ENCODE assay signal across 8 mouse cellular contexts in genomic region chr17:57274686-57275085, GRCm38 (mm10). TPM values are rescaled to one million over a fixed set of nuclear protein-coding genes. Genes with fewer than 3 reads are reported as not detected.
DNase-seq lines count a peak whose midpoint lies in the region; ATAC-seq lines count a peak whose summit lies in the region.

No protein-coding gene starts in this region.

- peaks cover 20% of the 10 kb centered on the region; the same call in 1 of the 2 replicates for H3K27me3 ChIP-seq in kidney, embryonic 15.5 days
- peaks cover 21% of the 10 kb centered on the region for H3K27me3 ChIP-seq in intestine, embryonic 14.5 days (replicated peaks; ENCODE audit: control insufficient read depth, insufficient read depth, low read length)
- H3K27me3 ChIP-seq in neural tube, embryonic 13.5 days, result peaks cover 55% of the 10 kb centered on the region

- peak overlapping the region; percentile 82 for H3K4me2 ChIP-seq in kidney, embryonic 15.5 days
- H3K4me2 ChIP-seq in intestine, embryonic 14.5 days (ENCODE audit: low read length), result peak overlapping the region; percentile 81
- H3K4me2 ChIP-seq in neural tube, embryonic 13.5 days, result peak overlapping the region; percentile 64

- WGBS in kidney, embryonic 15.5 days, result 6% methylated on average over 15 of the region's 15 CpGs
- WGBS in intestine, embryonic 14.5 days, result 7% methylated on average over 15 of the region's 15 CpGs
- 5% methylated on average over 15 of the region's 15 CpGs for WGBS in neural tube, embryonic 13.5 days

- no peaks in the 10 kb centered on the region for H3K36me3 ChIP-seq in kidney, embryonic 15.5 days
- H3K36me3 ChIP-seq in intestine, embryonic 14.5 days (ENCODE audit: control insufficient read depth, insufficient read depth, low read length), result no peaks in the 10 kb centered on the region
- no peaks in the 10 kb centered on the region for H3K36me3 ChIP-seq in neural tube, embryonic 13.5 days

- intact Hi-C loops in left cerebral cortex, postnatal 10 days (cut with DNase I), result no loop called here

- no peak for DNase-seq in kidney, postnatal 25 days
- DNase-seq in intestine, embryonic 14.5 days (ENCODE audit: low spot score), result no peak
- no peak for DNase-seq in T-cell, adult 2 months (ENCODE audit: low spot score)
- no peak for DNase-seq in left cerebral cortex, postnatal 10 days (ENCODE audit: extremely low spot score in 1 of 2, low spot score in 2 of 2)
- no peak for DNase-seq in kidney, postnatal 10 days

- peak overlapping the region; percentile 24; the same call in 1 of the 2 replicates for H3K27ac ChIP-seq in kidney, embryonic 15.5 days
- peak overlapping the region; percentile 99 for H3K27ac ChIP-seq in brown adipose tissue, adult 24 weeks (replicated peaks; ENCODE audit: low read depth, low read length)
- no peak overlapping the region for H3K27ac ChIP-seq in intestine, embryonic 14.5 days (ENCODE audit: low read depth)
- no peak overlapping the region for H3K27ac ChIP-seq in neural tube, embryonic 13.5 days (replicated peaks)

- peak overlapping the region; percentile 57 for H3K4me3 ChIP-seq in kidney, embryonic 15.5 days (replicated peaks)
- H3K4me3 ChIP-seq in brown adipose tissue, adult 24 weeks (ENCODE audit: insufficient read depth, low read depth, low read length), result peak overlapping the region; percentile 89
- H3K4me3 ChIP-seq in intestine, embryonic 14.5 days (ENCODE audit: low read depth, low read length), result peak overlapping the region; percentile 45
- H3K4me3 ChIP-seq in neural tube, embryonic 13.5 days, result peak overlapping the region; percentile 44

- peak overlapping the region; percentile 42 for H3K9ac ChIP-seq in kidney, embryonic 15.5 days
- H3K9ac ChIP-seq in intestine, embryonic 14.5 days (ENCODE audit: low read length), result 0 out of 2 replicates have a peak overlapping the region, but pooled peaks have one; percentile 27
- H3K9ac ChIP-seq in neural tube, embryonic 13.5 days, result peak overlapping the region; percentile 64

- H3K4me1 ChIP-seq in kidney, embryonic 15.5 days, result peaks cover 24% of the 10 kb centered on the region
- 0 out of 2 replicates have a peak, but pooled peaks cover 3% of the 10 kb centered on the region for H3K4me1 ChIP-seq in brown adipose tissue, adult 24 weeks (ENCODE audit: control insufficient read depth, insufficient read depth, insufficient read length, low read length)
- peaks cover 7% of the 10 kb centered on the region for H3K4me1 ChIP-seq in intestine, embryonic 14.5 days (replicated peaks; ENCODE audit: control insufficient read depth, insufficient read depth, low read length)
- H3K4me1 ChIP-seq in neural tube, embryonic 13.5 days (replicated peaks), result peaks cover 25% of the 10 kb centered on the region

- no peak for ATAC-seq in kidney, embryonic 15.5 days (replicated peaks; ENCODE audit: low FRiP score)
- no peak for ATAC-seq in intestine, embryonic 14.5 days (replicated peaks; ENCODE audit: low FRiP score, low TSS enrichment, low read depth)
- ATAC-seq in neural tube, embryonic 13.5 days (ENCODE audit: low read depth), result no peak

- no peaks in the 10 kb centered on the region for H3K9me3 ChIP-seq in kidney, embryonic 15.5 days (replicated peaks)
- H3K9me3 ChIP-seq in intestine, embryonic 14.5 days (ENCODE audit: control insufficient read depth, low read length), result no peaks in the 10 kb centered on the region
- H3K9me3 ChIP-seq in neural tube, embryonic 13.5 days, result no peaks in the 10 kb centered on the region

RNA-seq across cellular contexts. Expression of gene Vav1, which starts 4.2 kb away (rescaled TPM):
- polyA plus RNA-seq in kidney, embryonic 15.5 days (2015; fragmentation: Nextera tagmentation; extraction: Ambion mirVana), result 1.7 and 1.8 TPM in 2 replicates
- 1.3 and 1.5 TPM in 2 replicates for polyA plus RNA-seq in brown adipose tissue, adult 24 weeks (2012; ENCODE audit: insufficient read depth, insufficient read length, missing spikeins)
- polyA plus RNA-seq in intestine, embryonic 14.5 days (2014; fragmentation: Nextera tagmentation; extraction: Ambion mirVana), result 2.1 and 3.8 TPM in 2 replicates
- polyA plus RNA-seq in neural tube, embryonic 13.5 days (2015; fragmentation: Nextera tagmentation; extraction: Ambion mirVana), result 1.5 and 1.8 TPM in 2 replicates
- total RNA-seq in left cerebral cortex, postnatal 10 days (2021), result 1 to 10 TPM; 3.6 to 4.3 TPM

RNA-seq across cellular contexts. Expression of gene Trip10, which starts 25.4 kb away (rescaled TPM):
- 44.5 and 47.5 TPM in 2 replicates for polyA plus RNA-seq in kidney, embryonic 15.5 days (2015; fragmentation: Nextera tagmentation; extraction: Ambion mirVana)
- 20.4 and 30.0 TPM in 2 replicates for polyA plus RNA-seq in brown adipose tissue, adult 24 weeks (2012; ENCODE audit: insufficient read depth, insufficient read length, missing spikeins)
- 40.5 and 41.6 TPM in 2 replicates for polyA plus RNA-seq in intestine, embryonic 14.5 days (2014; fragmentation: Nextera tagmentation; extraction: Ambion mirVana)
- polyA plus RNA-seq in neural tube, embryonic 13.5 days (2015; fragmentation: Nextera tagmentation; extraction: Ambion mirVana), result 14.7 and 15.4 TPM in 2 replicates
- 1 to 10 TPM; 4.6 to 6.7 TPM for total RNA-seq in left cerebral cortex, postnatal 10 days (2021)

RNA-seq across cellular contexts. Expression of gene Gpr108, which starts 26.4 kb away (rescaled TPM):
- polyA plus RNA-seq in kidney, embryonic 15.5 days (2015; fragmentation: Nextera tagmentation; extraction: Ambion mirVana), result 35.6 and 39.5 TPM in 2 replicates
- polyA plus RNA-seq in brown adipose tissue, adult 24 weeks (2012; ENCODE audit: insufficient read depth, insufficient read length, missing spikeins), result 36.4 and 36.6 TPM in 2 replicates
- 34.1 and 37.1 TPM in 2 replicates for polyA plus RNA-seq in intestine, embryonic 14.5 days (2014; fragmentation: Nextera tagmentation; extraction: Ambion mirVana)
- 23.8 and 24.8 TPM in 2 replicates for polyA plus RNA-seq in neural tube, embryonic 13.5 days (2015; fragmentation: Nextera tagmentation; extraction: Ambion mirVana)
- total RNA-seq in left cerebral cortex, postnatal 10 days (2021), result 10 to 100 TPM; 14.8 to 15.9 TPM

RNA-seq across cellular contexts. Expression of gene C3, which starts 46.8 kb away (rescaled TPM):
- polyA plus RNA-seq in kidney, embryonic 15.5 days (2015; fragmentation: Nextera tagmentation; extraction: Ambion mirVana), result 2.3 and 5.4 TPM in 2 replicates
- polyA plus RNA-seq in brown adipose tissue, adult 24 weeks (2012; ENCODE audit: insufficient read depth, insufficient read length, missing spikeins), result 266 and 361 TPM in 2 replicates
- polyA plus RNA-seq in intestine, embryonic 14.5 days (2014; fragmentation: Nextera tagmentation; extraction: Ambion mirVana), result 0.66 and 0.70 TPM in 2 replicates
- polyA plus RNA-seq in neural tube, embryonic 13.5 days (2015; fragmentation: Nextera tagmentation; extraction: Ambion mirVana), result 1.6 and 1.9 TPM in 2 replicates
- under 1 TPM; 0.62 to 0.67 TPM for total RNA-seq in left cerebral cortex, postnatal 10 days (2021)

Comparison
In these comparisons a context has a peak if more than half of its experiments do, and no peak if none do; other contexts are left out.
1. H3K27ac ChIP-seq: peak in kidney, embryonic 15.5 days (single experiment) and brown adipose tissue, adult 24 weeks (single experiment); none in intestine, embryonic 14.5 days (single experiment) and neural tube, embryonic 13.5 days (single experiment).
2. Peak in every context shown above with its lines, with median percentiles within 50 percentile points of each other: H3K4me2 ChIP-seq, H3K4me3 ChIP-seq and H3K9ac ChIP-seq.